ENCODE assay signal across 1 mouse cellular context in genomic region chr11:119670690-119671666, GRCm38 (mm10).
TF ChIP-seq lines count a peak whose summit lies in the region.

No protein-coding gene starts in this region.

TF ChIP-seq in MEL, 35 proteins besides CTCF, POLR2A, EP300 and RAD21 (continued from another document):
- TF ChIP-seq NRF1 (IDR thresholded peaks at IDR 0.05; ENCODE audit: insufficient read depth, low read depth, low read length, poor library complexity, severe bottlenecking) (peak; percentile 63), TCF12 (IDR thresholded peaks at IDR 0.05; ENCODE audit: low read depth, low read length) (peak; percentile 93)
